21 mouse cellular contexts compared by ENCODE assay signal in the genomic region with DNA sequence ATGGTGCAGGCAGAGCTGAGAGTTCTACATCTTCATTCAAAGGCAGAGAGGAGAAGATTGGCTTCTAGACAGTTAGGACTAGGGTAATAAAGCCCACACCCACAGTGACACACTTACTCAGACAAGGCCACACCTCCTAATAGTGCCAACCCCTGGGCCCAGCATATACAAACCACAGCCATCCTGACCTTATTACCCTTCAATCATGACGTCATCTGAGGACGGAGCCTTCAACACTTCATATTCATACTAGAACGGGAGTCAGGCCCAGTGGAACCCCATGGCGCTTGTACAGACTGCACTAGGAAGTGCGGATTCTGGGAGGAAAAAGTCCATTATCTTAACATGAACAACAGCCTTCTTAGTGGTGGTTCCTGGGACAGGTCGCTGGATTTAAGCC. TPM values are rescaled to one million over a fixed set of nuclear protein-coding genes. Genes with fewer than 3 reads are reported as not detected.
A peak's percentile ranks its signal among the peaks of the same experiment; 100 is the strongest.
DNase-seq lines count a peak whose midpoint lies in the region; TF ChIP-seq lines count a peak whose summit lies in the region.
"Had no signal": no experiment of that assay in that cellular context is flagged by ENCODE, and none has a peak within 500 bp of the region (broad histone marks: within the 10 kb centered on the region; RNA-seq: fewer than 3 reads in every experiment).

No protein-coding gene starts in this region.

- DNase-seq in cerebellum, adult 11-12 months, result peak; percentile 63
- no peak for DNase-seq in cerebellum, adult 2 months
- peak; percentile 69 for DNase-seq in cerebellum, adult 9-11 months
- DNase-seq in cerebellum, postnatal 4 days (ENCODE audit: low spot score in 2 of 2), result no peak
- no peak for DNase-seq in testis, postnatal 14 days (ENCODE audit: low spot score)
- peak; percentile 23 for DNase-seq in MN1 (ENCODE audit: low spot score)
- DNase-seq in left cerebral cortex, postnatal 10 days (ENCODE audit: extremely low spot score in 1 of 2, low spot score in 2 of 2), result no peak
- DNase-seq: adrenal gland, adult 2 months; adrenal gland, postnatal 10 days; adrenal gland, postnatal 25 days; B cell, adult 2 months; cerebellum, adult 11 months; cerebellum, adult 8-10 months; cerebellum, postnatal 14 days; embryo, embryonic 11 days had no signal

- no peaks in the 10 kb centered on the region for H3K36me3 ChIP-seq in testis, adult 2 months (ENCODE audit: control insufficient read depth, insufficient read depth, low read length)

- H3K27me3 ChIP-seq in cerebellum, adult 2 months (ENCODE audit: control insufficient read depth, insufficient read depth, low read length), result no peaks in the 10 kb centered on the region
- no peaks in the 10 kb centered on the region for H3K27me3 ChIP-seq in testis, adult 2 months (ENCODE audit: control insufficient read depth, insufficient read depth, low read length)
- H3K27me3 ChIP-seq: CH12.LX; embryonic facial prominence, embryonic 13.5 days; embryonic facial prominence, embryonic 15.5 days; forebrain, embryonic 12.5 days had no signal

- H3K4me1 ChIP-seq in cerebellum, adult 2 months (ENCODE audit: control insufficient read depth, insufficient read depth, low read length), result peaks cover 5% of the 10 kb centered on the region; the same call in 1 of the 2 replicates
- H3K4me1 ChIP-seq in testis, adult 2 months (ENCODE audit: control insufficient read depth, insufficient read depth, low read length), result peaks cover 27% of the 10 kb centered on the region

- intact Hi-C loops in left cerebral cortex, postnatal 10 days (cut with DNase I), result no loop called here

- WGBS in cerebellum, adult 2 months, result 89% methylated on average over 6 of the region's 6 CpGs

- TF ChIP-seq POLR2A in cerebellum, adult 2 months (IDR thresholded peaks at IDR 0.05; ENCODE audit: borderline replicate concordance, insufficient read depth, low read length), result no peak
- no peak for TF ChIP-seq POLR2A in testis, adult 2 months (IDR thresholded peaks at IDR 0.05; ENCODE audit: control insufficient read depth, low read depth, low read length)

- H3K4me3 ChIP-seq in cerebellum, adult 2 months (replicated peaks; ENCODE audit: insufficient read depth, low read depth, low read length), result no peak overlapping the region
- H3K4me3 ChIP-seq in testis, adult 2 months (ENCODE audit: control insufficient read depth, low read depth, low read length), result peak overlapping the region; percentile 25; the same call in 1 of the 2 replicates
- H3K4me3 ChIP-seq: forebrain, embryonic 12.5 days had no signal

- TF ChIP-seq CTCF in cerebellum, adult 2 months (IDR thresholded peaks at IDR 0.05; ENCODE audit: borderline replicate concordance, insufficient read depth, low read depth, low read length), result no peak
- TF ChIP-seq CTCF in testis, adult 2 months (IDR thresholded peaks at IDR 0.05; ENCODE audit: control insufficient read depth, insufficient read depth, insufficient replicate concordance, low read depth, low read length), result no peak

- no peak overlapping the region for H3K27ac ChIP-seq in cerebellum, adult 2 months (ENCODE audit: insufficient read depth, low read length)
- no peak overlapping the region for H3K27ac ChIP-seq in testis, adult 2 months (ENCODE audit: control insufficient read depth, insufficient read depth, low read depth, low read length)
- H3K27ac ChIP-seq: embryonic facial prominence, embryonic 15.5 days; forebrain, embryonic 12.5 days had no signal

RNA-seq across cellular contexts. Expression of a gene that starts 1.4 kb away (rescaled TPM):
- polyA plus RNA-seq in cerebellum, adult 2 months (2012; rRNA removed), result 33.6 and 34.6 TPM in 2 replicates
- polyA plus RNA-seq in testis, adult 2 months (2012; rRNA removed), result 36.0 and 41.7 TPM in 2 replicates
- total RNA-seq in left cerebral cortex, postnatal 10 days (2021), result 10 to 100 TPM; 14.3 to 15.5 TPM

RNA-seq across cellular contexts. Expression of a gene that starts 23.3 kb away (rescaled TPM):
- 69.3 and 72.0 TPM in 2 replicates for polyA plus RNA-seq in cerebellum, adult 2 months (2012; rRNA removed)
- polyA plus RNA-seq in testis, adult 2 months (2012; rRNA removed), result 7.9 and 8.9 TPM in 2 replicates
- 1 to 10 TPM; 2.8 to 3.9 TPM for total RNA-seq in left cerebral cortex, postnatal 10 days (2021)
- total RNA-seq: G1E had no signal

RNA-seq across cellular contexts. Expression of a gene that starts 31.6 kb away (rescaled TPM):
- polyA plus RNA-seq in cerebellum, adult 2 months (2012; rRNA removed), result 163 and 177 TPM in 2 replicates
- 28.3 and 29.1 TPM in 2 replicates for polyA plus RNA-seq in testis, adult 2 months (2012; rRNA removed)
- 100 to 1,000 TPM; 166 to 169 TPM for total RNA-seq in left cerebral cortex, postnatal 10 days (2021)

RNA-seq across cellular contexts. Expression of a gene that starts 35.5 kb away (rescaled TPM):
- polyA plus RNA-seq in cerebellum, adult 2 months (2012; rRNA removed), result 1.5 and 1.8 TPM in 2 replicates
- 49.9 and 55.5 TPM in 2 replicates for polyA plus RNA-seq in testis, adult 2 months (2012; rRNA removed)
- under 1 TPM; 0.28 to 0.34 TPM for total RNA-seq in left cerebral cortex, postnatal 10 days (2021)

RNA-seq across cellular contexts. Expression of a gene that starts 54.5 kb away (rescaled TPM):
- 34.9 and 41.8 TPM in 2 replicates for polyA plus RNA-seq in cerebellum, adult 2 months (2012; rRNA removed)
- 2.9 TPM in 2 replicates for polyA plus RNA-seq in testis, adult 2 months (2012; rRNA removed)
- 10 to 100 TPM; 53.3 to 62.6 TPM for total RNA-seq in left cerebral cortex, postnatal 10 days (2021)

Comparison
In these comparisons a context has a peak if more than half of its experiments do, and no peak if none do; other contexts are left out.
1. DNase-seq: peak in cerebellum, adult 11-12 months (single experiment), cerebellum, adult 9-11 months (single experiment) and MN1 (single experiment); none in cerebellum, adult 2 months (0 of 2), cerebellum, postnatal 4 days (0 of 2), testis, postnatal 14 days (single experiment) and left cerebral cortex, postnatal 10 days (0 of 2).